Mouse (Mus musculus) urinary bladder, postnatal 25 days (tissue): ENCODE data around the gene Ufd1.
A peak's percentile ranks its signal among the peaks of the same experiment; 100 is the strongest.

Experiments
- DNase-seq: peaks from one replicate; pipeline ENCODE4 v3.0.0; 2022; ENCODE audit warnings: low spot score

The Ufd1 gene

GRCm38 (mm10) chr16:18811468-18812384, at the start of gene Ufd1, which contains the start of gene Cdc45:
TSS of gene Ufd1 (plus strand) at chr16:18811779.
TSS of gene Cdc45 (minus strand) at chr16:18811987.
- peak; percentile 81 for DNase-seq

GRCm38 (mm10) chr16:18762960-18763359, 48.6 kb upstream of the Ufd1 start:
- DNase-seq, result no peak

- no peak for DNase-seq
Observed at GRCm38 (mm10) chr16:18766390-18766789, 45.2 kb upstream of the Ufd1 start.

- DNase-seq, result no peak
Observed at GRCm38 (mm10) chr16:18769501-18769900, 42.1 kb upstream of the Ufd1 start.

- no peak for DNase-seq
Observed at GRCm38 (mm10) chr16:18773936-18774335, 37.6 kb upstream of the Ufd1 start.

- DNase-seq, result no peak
Observed at GRCm38 (mm10) chr16:18775621-18776555, 35.7 kb upstream of the Ufd1 start.

GRCm38 (mm10) chr16:18776556-18777100, 35.0 kb upstream of the Ufd1 start, which contains the start of gene Cldn5:
TSS of gene Cldn5 (plus strand) at chr16:18776847.
- no peak for DNase-seq

- no peak for DNase-seq
Observed at GRCm38 (mm10) chr16:18777101-18778080, 34.2 kb upstream of the Ufd1 start.

- no peak for DNase-seq
Observed at GRCm38 (mm10) chr16:18778461-18778860, 33.1 kb upstream of the Ufd1 start.

- DNase-seq, result no peak
Observed at GRCm38 (mm10) chr16:18781810-18782209, 29.8 kb upstream of the Ufd1 start.

- no peak for DNase-seq
Observed at GRCm38 (mm10) chr16:18785025-18785424, 26.6 kb upstream of the Ufd1 start.

- DNase-seq, result no peak
Observed at GRCm38 (mm10) chr16:18785485-18785884, 26.1 kb upstream of the Ufd1 start.

GRCm38 (mm10) chr16:18786652-18787051, 24.9 kb upstream of the Ufd1 start:
- DNase-seq, result no peak

GRCm38 (mm10) chr16:18788627-18789406, 22.8 kb upstream of the Ufd1 start:
- DNase-seq, result no peak

- no peak for DNase-seq
Observed at GRCm38 (mm10) chr16:18795223-18795899, 16.2 kb upstream of the Ufd1 start.

- no peak for DNase-seq
Observed at GRCm38 (mm10) chr16:18796645-18797044, 14.9 kb upstream of the Ufd1 start.

GRCm38 (mm10) chr16:18798151-18798550, 13.4 kb upstream of the Ufd1 start:
- DNase-seq, result no peak

- DNase-seq, result peak; percentile 29
Observed at GRCm38 (mm10) chr16:18798841-18799240, 12.7 kb upstream of the Ufd1 start.

GRCm38 (mm10) chr16:18805746-18806145, 5.8 kb upstream of the Ufd1 start:
- no peak for DNase-seq

- no peak for DNase-seq
Observed at GRCm38 (mm10) chr16:18809001-18809400, 2.6 kb upstream of the Ufd1 start.
